Mouse (Mus musculus): ENCODE measurements around the gene Lin9.
A peak's percentile ranks its signal among the peaks of the same experiment; 100 is the strongest.

The Lin9 gene

GRCm38 (mm10) chr1:180707813-180708212, 66.9 kb downstream of the Lin9 start:
- no peak for DNase-seq

- no peak for DNase-seq
These were observed 68.2 kb downstream of the Lin9 start for GRCm38 (mm10) chr1:180708935-180709776.

GRCm38 (mm10) chr1:180718756-180719155, 77.8 kb downstream of the Lin9 start:
- no peak for DNase-seq

- no peak for DNase-seq
These were observed 78.5 kb downstream of the Lin9 start for GRCm38 (mm10) chr1:180719483-180719882.

GRCm38 (mm10) chr1:180719951-180720689, 79.2 kb downstream of the Lin9 start:
- DNase-seq, result peak; percentile 92

GRCm38 (mm10) chr1:180722608-180723007, 81.7 kb downstream of the Lin9 start:
- DNase-seq, result no peak

- no peak for DNase-seq
These were observed 82.8 kb downstream of the Lin9 start for GRCm38 (mm10) chr1:180723701-180724238.

GRCm38 (mm10) chr1:180725704-180726179, 84.8 kb downstream of the Lin9 start, which contains the start of gene Acbd3:
TSS of gene Acbd3 (plus strand) at chr1:180726043.
- DNase-seq, result peak; percentile 96

GRCm38 (mm10) chr1:180726183-180726582, 85.2 kb downstream of the Lin9 start:
- DNase-seq, result peak; percentile 62

- no peak for DNase-seq
These were observed 88.3 kb downstream of the Lin9 start for GRCm38 (mm10) chr1:180729231-180729630.
